Mouse (Mus musculus): ENCODE measurements at regions not wholly inside any gene's neighbourhood (a gene's known extent, or its start where the extent isn't known, plus 50 kb on each side); places are given as distances from the start of the nearest gene placed in this dataset.

DNA sequence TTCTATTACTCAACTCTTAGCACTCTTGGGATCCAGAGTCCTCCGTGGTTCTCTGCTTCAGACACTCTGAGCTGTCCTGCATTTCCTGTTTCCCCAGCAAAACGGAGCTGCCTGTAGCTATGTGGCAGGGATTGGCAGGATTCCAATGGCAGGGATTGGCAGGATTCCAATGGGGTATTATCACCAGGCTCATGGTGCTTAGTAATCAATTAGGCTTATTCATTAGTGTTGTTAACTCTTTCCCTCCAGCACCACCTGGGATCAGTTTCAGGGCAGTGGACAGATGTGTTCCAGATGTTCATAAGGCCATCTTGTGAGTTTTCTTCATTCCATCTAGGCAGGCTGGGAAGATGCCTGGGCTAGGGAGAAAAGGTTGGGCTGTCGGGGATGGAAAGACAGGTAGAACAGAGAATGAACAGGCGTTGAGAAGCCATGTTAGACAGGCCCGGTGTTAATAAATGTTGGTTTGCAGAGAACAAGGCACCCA, 163.5 kb downstream of the Emp1 start:
- DNase-seq = no peak

GRCm38 (mm10) chr6:135526460-135527160, 164.3 kb downstream of the Emp1 start:
- DNase-seq = no peak

DNA sequence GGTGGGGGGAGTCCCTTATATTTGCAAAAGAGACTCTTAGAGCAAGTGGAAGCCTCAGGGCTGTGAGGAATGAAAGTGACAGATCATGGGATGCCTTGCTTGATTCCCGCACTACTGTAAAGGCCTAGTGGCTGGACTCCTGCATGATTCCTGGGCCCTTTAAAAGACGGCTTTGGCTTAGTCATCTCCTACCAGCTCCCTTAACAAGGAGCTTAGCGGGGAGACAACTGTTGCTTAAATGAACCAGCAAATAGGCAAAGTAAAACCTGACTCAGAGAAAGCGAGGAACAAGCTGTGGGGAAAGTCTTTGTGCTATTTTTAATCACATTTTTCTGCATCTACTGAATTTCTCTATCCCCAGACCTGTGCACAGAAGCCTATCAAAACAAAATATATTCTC, 165.5 kb downstream of the Emp1 start:
- no peak for DNase-seq

GRCm38 (mm10) chr6:135539791-135540646, 177.7 kb downstream of the Emp1 start:
- no peak for DNase-seq

DNA sequence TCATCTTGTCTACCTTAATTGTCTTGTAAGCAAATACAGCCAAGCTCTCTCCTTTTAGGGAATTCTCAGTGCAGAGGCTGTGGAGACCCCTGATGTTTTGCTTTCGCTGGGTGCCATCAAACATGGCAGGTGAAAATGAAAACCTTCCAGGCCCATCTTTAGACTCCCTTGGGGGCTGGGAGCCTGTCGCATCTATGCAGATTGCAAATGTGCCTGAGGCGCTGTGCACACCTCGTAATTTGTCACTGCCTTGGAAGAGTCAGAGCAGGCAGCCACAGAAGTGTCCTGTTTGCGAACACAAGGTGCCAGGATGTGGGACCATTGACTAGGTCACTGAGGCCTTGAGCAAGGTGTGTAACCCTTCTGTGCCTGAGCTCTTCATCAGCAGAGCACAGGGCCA, 179.2 kb downstream of the Emp1 start:
- DNase-seq = no peak

- no peak for DNase-seq
Measured at GRCm38 (mm10) chr6:135542356-135542755, 180.0 kb downstream of the Emp1 start.

- DNase-seq = no peak
Measured at GRCm38 (mm10) chr6:135543390-135543789, 181.0 kb downstream of the Emp1 start.

DNA sequence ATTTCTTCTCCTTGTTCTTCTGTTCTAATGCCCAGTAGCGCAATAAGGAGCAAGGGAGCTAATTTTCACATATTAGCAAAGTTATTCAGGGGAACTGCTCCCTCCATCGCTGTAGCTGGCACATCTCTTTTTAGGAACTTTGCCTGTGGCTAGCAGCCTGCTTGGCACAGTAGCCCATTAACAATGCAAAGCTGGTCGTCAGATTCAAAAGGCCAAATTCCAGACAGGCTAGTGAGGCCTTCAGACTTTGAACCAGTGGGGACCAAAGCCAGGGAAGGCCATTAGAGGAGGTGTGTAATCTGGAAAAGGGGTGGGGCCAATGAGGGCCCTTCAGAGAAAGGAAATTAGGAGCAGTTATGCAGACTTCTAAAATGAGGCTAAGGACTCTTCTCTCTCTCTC, 181.5 kb downstream of the Emp1 start:
- DNase-seq = no peak

- no peak for DNase-seq
Measured at GRCm38 (mm10) chr6:135550368-135550950, 188.1 kb downstream of the Emp1 start.

GRCm38 (mm10) chr6:135552396-135552795, 190.1 kb downstream of the Emp1 start:
- no peak for DNase-seq

DNA sequence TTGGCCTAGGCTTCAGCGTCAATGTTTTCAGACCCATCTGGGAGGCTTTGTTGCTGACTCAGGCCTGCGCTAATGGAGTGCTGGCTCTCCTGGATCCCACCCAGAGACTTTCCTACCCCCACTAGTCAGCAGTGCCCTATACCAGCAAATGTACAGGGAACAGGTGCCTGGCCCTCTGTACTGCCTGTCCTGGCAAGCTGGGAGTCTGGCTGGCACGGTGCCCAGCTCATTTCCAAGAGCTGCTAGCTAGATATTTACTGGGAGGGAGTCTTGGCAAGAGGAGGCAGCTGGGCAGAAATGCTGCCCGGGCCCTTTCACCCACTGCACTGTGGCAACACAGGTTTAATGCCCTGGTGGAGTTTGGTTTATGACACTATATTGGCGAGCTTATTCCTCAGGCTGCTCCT, 197.2 kb downstream of the Emp1 start:
- peak; percentile 90 for DNase-seq

DNA sequence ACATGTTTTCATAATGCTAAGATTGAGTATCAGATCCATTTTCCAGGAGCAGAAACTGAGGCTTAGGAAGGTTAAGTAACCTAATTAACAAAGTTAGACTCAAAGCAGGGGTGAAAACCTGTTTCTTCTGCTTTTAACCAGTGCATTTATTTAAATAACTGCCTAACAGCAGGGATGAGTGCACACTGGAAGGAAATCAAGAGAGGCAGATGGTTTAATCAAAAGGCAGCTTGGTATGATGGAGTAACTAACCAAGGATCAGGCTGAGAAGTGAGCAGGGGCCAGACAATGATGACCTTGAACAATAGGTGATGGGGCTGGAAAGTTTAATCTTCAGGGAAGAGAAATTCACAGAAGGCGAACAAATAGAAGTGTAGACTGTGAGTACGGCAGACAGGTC, 199.9 kb downstream of the Emp1 start:
- DNase-seq = no peak

GRCm38 (mm10) chr6:135563766-135564165, 201.4 kb downstream of the Emp1 start:
- DNase-seq = no peak

DNA sequence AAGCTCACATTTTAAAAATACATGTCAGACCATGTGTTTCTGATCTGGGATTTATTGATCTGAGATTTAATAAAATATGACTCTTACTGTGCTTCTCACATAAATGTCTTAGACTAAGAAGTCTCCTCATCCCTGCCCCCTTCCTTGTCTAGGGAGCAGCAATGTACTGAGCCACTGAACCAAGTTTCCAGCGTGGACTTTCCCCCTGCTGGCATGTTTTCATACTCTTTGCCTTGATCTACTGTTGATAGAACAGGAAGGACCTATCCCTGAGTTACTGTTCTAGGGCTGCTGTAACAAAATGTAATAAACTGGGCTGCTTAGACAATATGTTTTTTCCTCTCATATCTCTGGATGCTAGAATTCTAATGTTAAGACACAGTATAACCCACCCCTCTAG, 206.7 kb downstream of the Emp1 start:
- no peak for DNase-seq

DNA sequence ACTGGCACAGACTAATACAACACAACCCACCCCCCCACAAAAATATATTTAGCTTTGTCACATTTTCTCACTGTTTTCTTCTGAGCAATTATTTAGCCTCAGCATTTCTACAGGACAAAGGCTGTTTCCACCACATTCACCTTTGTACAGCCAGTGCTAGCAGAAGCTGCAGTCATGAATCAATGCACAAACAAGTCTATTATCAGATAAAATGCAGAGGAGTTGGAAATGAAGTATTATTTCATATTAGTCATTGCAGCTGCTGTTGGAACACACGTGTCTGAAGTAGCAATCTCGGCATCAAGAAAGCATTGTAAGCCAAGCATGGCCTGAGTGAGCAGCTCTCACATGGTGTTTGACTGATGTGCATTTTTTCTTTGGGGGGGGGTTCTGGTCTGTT, 212.9 kb downstream of the Emp1 start:
- no peak for DNase-seq

- no peak for DNase-seq
Measured at GRCm38 (mm10) chr6:135578728-135579127, 216.4 kb downstream of the Emp1 start.

GRCm38 (mm10) chr6:135582567-135582966, 220.2 kb downstream of the Emp1 start:
- no peak for DNase-seq

GRCm38 (mm10) chr6:135584782-135585181, 222.4 kb downstream of the Emp1 start:
- no peak for DNase-seq

DNA sequence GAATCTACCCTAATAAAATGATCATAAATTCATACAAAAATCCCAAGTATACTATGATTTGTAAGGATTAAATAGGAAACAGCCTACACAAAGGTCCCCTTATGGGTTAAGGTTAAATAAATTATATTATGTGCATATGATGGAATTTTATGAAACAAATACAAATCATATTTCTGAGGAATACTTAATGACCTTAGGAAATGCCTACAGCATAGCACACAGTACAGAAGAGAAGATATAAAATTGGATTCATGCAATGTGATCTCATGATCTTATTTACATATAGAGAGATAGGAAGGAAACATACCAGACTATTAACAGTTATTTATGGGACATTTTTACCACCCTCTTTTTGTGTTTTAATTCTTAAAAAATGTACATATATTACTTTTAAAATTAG, 227.7 kb downstream of the Emp1 start:
- DNase-seq = no peak

GRCm38 (mm10) chr6:135591085-135591484, 228.7 kb downstream of the Emp1 start:
- DNase-seq = no peak

GRCm38 (mm10) chr6:135596358-135596757, 234.0 kb downstream of the Emp1 start:
- DNase-seq = no peak

- no peak for DNase-seq
Measured at GRCm38 (mm10) chr6:135610504-135611096, 248.3 kb downstream of the Emp1 start.

DNA sequence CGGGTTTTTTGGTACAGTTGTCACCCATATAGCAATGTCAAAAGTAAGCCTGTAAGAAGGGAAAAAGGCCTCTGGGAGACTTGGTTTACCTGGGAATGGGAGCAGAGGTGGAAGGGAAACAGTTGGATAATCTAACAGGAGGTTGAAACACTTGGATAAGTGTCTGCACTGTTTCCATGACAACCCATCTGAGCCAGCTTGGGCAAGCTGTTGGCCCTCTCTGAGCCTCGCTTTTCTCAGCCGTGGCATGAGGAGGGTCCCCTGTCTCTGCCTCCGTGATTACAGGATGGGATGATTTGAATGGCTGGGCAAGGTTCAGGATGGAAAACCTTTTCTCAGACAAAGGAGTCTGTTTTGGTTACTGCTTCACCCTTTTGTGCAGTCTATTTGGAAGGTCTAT, 265.6 kb downstream of the Emp1 start:
- DNase-seq = no peak
